Mouse (Mus musculus) forebrain, embryonic 10.5 days (tissue): ENCODE data around the gene Cd200r3. TPM values are rescaled to one million over a fixed set of nuclear protein-coding genes. Genes with fewer than 3 reads are reported as not detected.

Source experiments
- DNase-seq: peaks from one replicate; pipeline ENCODE4 v3.0.0-alpha.2; 2017; ENCODE audit warnings: low spot score; ENCODE audit errors: extremely low spot score
- H3K27ac ChIP-seq: fragments of 300-500 bp; sonication (generic); 2 replicates; pipeline ENCODE4 v1.5.1; 2016; ENCODE audit warnings: mild to moderate bottlenecking
- H3K27me3 ChIP-seq: fragments of 300-500 bp; sonication (generic); 2 replicates; pipeline ENCODE4 v1.6.1; 2016; ENCODE audit warnings: mild to moderate bottlenecking; ENCODE audit not compliant: poor library complexity, severe bottlenecking
- H3K36me3 ChIP-seq: fragments of 300-500 bp; sonication (generic); replicated peaks from 2 replicates; pipeline ENCODE4 v1.6.1; 2016; ENCODE audit warnings: mild to moderate bottlenecking, moderate library complexity
- H3K4me1 ChIP-seq: fragments of 300-500 bp; sonication (generic); 2 replicates; pipeline ENCODE4 v1.6.1; 2016
- H3K4me3 ChIP-seq: fragments of 300-500 bp; sonication (generic); 2 replicates; pipeline ENCODE4 v1.5.1; 2016; ENCODE audit warnings: mild to moderate bottlenecking, moderate library complexity
- H3K9me3 ChIP-seq: fragments of 300-500 bp; sonication (generic); 2 replicates; pipeline ENCODE4 v1.6.1; 2016; ENCODE audit warnings: mild to moderate bottlenecking, moderate library complexity
- WGBS: fragments of 180-500 bp; shearing (Covaris S2); methylation state at CpG from one replicate; pipeline ENCODE4 v1.1.7; 2016; 5-methylcytosine and 5-hydroxymethylcytosine counted together
- polyA plus RNA-seq: library from polyadenylated mRNA; unstranded; fragments of >200 nt; fragmentation: Nextera tagmentation; extraction: Ambion mirVana; gene quantifications from 2 replicates; pipeline ENCODE4 v1.2.1, GENCODE M21; 2016

Gene Cd200r3
- polyA plus RNA-seq: not detected in 2 replicates

DNA sequence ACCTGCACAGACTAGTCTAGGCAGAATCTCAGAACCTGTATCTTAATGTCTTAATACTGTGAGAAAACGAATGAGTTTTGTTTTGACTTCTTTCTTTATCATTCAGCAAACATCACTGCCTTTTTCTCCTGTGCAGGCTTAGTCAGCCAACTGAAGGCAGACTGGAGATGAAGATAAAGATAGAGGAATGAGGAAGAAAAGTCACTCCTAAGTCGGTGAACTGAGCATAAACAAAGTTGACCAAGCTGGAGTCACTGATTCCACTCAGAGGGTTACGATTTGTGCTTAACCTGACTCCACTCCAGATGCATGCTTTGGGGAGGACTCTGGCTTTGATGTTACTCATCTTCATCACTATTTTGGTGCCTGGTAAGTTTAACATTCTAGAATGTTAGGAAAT is at the start of gene Cd200r3:
Gene Cd200r3, plus strand, starts transcription at position 211 of the 400 bp plus-strand sequence.
- Histone ChIP-seq H3K36me3 (no peaks in the 10 kb centered on the region), H3K27ac (no peak within 1 kb of the TSS), H3K4me1 (no peaks in the 10 kb centered on the region), H3K4me3 (no peak within 1 kb of the TSS), H3K27me3 (no peaks in the 10 kb centered on the region), H3K9me3 (no peaks in the 10 kb centered on the region)
- DNase-seq: no peak
- WGBS: 87% methylated on average over 3 of the region's 3 CpGs

DNA sequence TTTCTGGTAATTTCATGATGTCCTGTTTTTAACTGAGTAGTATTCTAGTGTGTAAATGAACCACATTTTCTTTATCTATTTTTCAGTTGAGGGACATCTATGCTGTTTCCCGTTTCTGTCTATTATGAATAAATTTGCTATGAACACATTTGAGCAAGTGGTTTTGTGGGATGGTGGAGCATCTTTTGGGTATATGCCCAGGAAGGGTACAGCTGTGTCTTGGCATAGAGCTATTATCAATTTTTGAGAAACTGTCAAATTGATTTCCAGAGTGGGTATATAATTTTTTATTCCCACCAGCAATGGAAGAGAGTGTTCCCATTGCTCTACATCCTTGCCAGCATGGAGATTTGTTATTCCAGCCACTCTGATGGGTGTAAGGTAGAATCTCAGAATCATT is 11.5 kb upstream of the Cd200r3 start:
- Histone ChIP-seq H3K36me3 (no peaks in the 10 kb centered on the region), H3K27ac (no peak overlapping the region), H3K9me3 (no peaks in the 10 kb centered on the region), H3K27me3 (no peaks in the 10 kb centered on the region), H3K4me3 (no peak overlapping the region), H3K4me1 (no peaks in the 10 kb centered on the region)
- WGBS: 96% methylated on average over 1 of the region's 1 CpGs
- DNase-seq: no peak

DNA sequence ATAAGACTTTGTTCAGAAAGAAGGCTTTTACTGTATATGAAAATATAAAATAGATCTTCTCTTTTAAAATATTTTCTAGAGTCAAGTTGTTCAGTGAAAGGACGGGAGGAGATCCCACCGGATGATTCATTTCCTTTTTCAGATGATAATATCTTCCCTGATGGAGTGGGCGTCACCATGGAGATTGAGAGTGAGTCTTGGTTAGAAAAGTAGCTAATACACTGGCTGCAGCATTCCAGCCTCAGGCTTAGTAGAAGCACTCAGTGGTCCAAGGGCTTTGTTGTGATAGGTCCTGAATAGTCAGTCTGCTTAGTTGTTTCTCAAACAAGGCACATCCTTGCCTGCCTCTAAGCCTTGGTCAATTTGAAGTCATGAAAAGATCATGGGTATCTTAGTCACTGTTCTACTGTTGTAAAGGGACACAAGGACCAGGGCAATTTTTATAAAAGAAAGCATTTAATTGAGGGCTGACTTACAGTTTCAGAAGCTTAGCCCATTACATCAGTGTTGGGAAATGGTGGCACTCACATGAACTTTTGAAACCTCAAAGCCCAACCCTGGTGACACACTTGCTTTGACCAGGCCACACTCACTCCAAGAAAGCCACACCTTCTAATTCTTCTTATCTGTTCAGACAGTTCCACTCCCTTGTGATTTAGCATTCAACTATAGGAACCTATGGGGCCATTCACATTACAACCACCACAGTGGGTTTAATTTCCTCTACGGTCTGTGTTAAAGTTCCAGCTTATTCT is 8.1 kb downstream of the Cd200r3 start:
- Histone ChIP-seq H3K4me1 (no peaks in the 10 kb centered on the region), H3K36me3 (no peaks in the 10 kb centered on the region), H3K9me3 (no peaks in the 10 kb centered on the region), H3K4me3 (no peak overlapping the region), H3K27ac (no peak overlapping the region), H3K27me3 (no peaks in the 10 kb centered on the region)
- DNase-seq: no peak
- 92% methylated on average over 4 of the region's 4 CpGs for WGBS

DNA sequence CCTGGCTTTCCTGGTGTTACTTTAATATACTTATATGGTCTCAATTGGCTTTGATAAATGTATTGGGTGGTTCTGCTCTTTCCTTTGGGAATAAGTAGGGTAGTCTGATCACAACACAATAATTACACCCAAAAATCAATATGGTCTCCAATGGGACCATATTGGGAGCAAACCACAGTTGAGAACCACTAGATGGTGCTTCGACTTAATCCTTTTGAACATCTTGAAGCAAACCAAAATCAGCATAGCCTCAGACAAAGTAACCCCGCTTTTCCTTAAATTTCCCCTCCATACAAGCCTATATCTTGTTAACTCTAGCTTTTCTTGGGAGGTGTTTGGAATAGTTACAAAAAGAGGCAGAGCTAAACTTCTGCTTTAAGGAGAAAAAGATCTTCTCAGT is 18.8 kb downstream of the Cd200r3 start:
- no peak for DNase-seq
- no peaks in the 10 kb centered on the region for H3K9me3 ChIP-seq
- no peak overlapping the region for H3K4me3 ChIP-seq
- H3K36me3 ChIP-seq: no peaks in the 10 kb centered on the region
- WGBS: 92% methylated on average over 2 of the region's 2 CpGs
- H3K27ac ChIP-seq: no peak overlapping the region
- H3K4me1 ChIP-seq: no peaks in the 10 kb centered on the region
- no peaks in the 10 kb centered on the region for H3K27me3 ChIP-seq

DNA sequence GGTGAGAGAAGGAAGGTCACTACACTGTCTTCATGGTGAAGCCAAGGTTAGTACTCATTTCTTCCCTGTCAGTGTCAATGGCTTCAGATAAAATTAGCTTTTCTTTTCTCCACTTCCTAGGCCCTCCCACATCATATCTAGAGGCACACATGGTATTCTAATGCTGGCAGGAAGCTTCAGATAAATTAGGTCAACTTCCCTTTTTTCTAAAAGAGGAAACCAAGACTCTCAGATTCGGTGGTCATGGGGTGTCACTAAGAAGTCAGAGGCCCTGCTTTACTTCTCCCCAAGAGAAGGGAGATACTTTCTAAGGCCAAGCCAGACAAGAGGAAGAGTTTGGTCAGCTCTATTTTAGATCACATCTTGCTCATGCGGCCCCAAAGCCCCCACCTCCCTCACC is 19.3 kb downstream of the Cd200r3 start:
- 88% methylated on average over 2 of the region's 2 CpGs for WGBS
- H3K4me1 ChIP-seq: no peaks in the 10 kb centered on the region
- no peak overlapping the region for H3K27ac ChIP-seq
- no peaks in the 10 kb centered on the region for H3K9me3 ChIP-seq
- no peak overlapping the region for H3K4me3 ChIP-seq
- H3K36me3 ChIP-seq: no peaks in the 10 kb centered on the region
- H3K27me3 ChIP-seq: no peaks in the 10 kb centered on the region
- no peak for DNase-seq

DNA sequence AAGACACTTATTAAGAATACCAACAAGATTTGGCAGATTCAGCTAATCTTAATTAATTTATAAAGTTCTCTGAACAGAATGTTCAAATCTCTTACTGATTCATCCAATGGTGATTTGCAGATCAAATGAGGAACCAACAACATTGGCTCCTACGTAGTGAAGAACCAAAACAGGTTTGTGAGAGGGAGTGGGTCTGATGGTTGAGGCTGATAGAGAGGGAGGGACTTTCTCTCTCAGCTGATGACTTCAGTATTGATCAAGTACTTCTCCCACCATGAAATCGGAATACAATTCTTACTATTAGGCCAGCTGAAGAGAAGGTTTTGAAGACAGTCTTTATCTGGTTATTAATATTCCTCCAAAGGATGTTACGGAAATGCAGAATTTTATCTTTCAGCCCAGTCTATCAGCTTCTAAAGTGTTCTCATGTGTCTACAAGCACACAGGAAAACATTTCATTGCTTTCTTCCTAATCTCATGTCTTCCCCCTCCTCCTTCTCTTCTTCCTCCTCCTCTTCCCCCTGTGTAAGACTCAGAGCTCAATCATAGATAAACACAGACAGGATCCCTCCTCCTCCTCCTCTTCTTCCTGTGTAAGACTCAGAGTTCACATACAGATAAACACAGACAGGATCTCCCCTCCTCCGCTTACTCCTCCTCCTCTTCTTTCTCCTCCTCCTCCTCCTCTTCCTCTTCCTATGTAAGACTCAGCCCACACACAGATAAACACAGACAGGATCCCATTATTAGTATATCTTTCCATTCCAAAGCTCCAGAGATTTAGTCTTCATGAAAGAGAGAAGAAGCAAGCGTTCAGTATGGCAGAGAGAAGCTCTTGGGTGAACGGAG is 21.3 kb downstream of the Cd200r3 start:
- 86% methylated on average over 6 of the region's 6 CpGs for WGBS
- Histone ChIP-seq H3K9me3 (no peaks in the 10 kb centered on the region), H3K27ac (no peak overlapping the region), H3K4me1 (no peaks in the 10 kb centered on the region), H3K36me3 (no peaks in the 10 kb centered on the region), H3K4me3 (no peak overlapping the region), H3K27me3 (no peaks in the 10 kb centered on the region)
- no peak for DNase-seq

DNA sequence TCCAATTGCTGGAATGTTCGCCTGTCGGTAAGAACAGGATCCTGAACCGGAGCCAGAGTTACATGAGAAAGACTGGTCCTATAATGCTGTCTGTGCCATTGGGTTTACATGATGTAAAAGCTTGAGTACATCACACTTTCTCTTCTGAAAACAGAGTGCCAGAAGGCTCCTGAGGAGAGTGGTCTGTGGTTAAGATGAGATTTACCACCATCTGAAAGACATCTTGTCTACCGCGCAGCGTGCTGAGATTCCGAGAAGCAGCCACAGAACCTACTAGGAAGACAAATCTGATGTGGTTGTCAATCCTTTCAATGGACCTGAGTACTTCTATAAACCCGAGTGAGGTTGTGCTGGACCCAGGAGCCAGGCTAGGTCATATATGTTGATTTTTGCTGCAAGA is 21.9 kb downstream of the Cd200r3 start:
- H3K27me3 ChIP-seq: no peaks in the 10 kb centered on the region
- no peak for DNase-seq
- 93% methylated on average over 8 of the region's 8 CpGs for WGBS

DNA sequence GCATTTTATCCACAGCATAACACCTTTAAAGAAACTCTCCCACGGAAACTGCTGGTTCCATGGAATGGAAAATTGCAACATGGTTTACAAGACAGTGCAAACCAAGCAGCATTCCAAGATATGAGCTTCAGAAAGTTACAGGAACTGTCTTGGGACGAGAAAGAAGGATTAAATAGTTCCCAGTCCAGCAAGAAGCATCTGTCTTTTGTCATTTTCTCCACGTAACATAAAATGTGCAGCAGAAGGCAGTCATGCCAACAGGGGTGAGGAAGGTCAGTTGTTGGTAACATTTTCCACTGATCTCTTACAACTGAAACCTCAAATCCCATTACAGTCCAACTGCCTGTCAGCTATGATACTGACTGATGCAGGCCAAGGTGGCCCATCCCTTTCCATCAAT is 22.4 kb downstream of the Cd200r3 start:
- 80% methylated on average over 3 of the region's 3 CpGs for WGBS

More for the DNA sequence above, 21.9 kb downstream of the Cd200r3 start:
- no peaks in the 10 kb centered on the region for H3K4me1 ChIP-seq
- H3K36me3 ChIP-seq: no peaks in the 10 kb centered on the region
- H3K9me3 ChIP-seq: no peaks in the 10 kb centered on the region
- H3K4me3 ChIP-seq: no peak overlapping the region
- no peak overlapping the region for H3K27ac ChIP-seq

DNA sequence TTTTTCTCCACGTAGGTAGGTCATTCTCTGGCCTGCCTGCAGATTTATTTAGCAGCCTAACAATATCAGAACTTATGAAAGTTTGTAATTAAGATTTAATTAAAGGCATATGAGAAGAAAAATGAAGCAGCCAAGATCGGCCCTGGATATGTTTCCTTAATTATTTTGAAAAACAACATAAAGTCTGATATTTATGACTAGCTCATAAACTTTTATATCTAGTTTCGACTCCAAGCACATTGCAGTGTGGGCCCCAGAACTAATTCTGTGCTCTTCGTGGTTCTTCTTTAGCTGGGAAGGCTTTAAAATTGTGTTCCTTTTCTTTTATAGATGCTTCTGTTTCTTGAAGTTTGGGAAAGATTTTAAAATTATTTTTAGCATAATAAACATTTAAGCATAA is 23.4 kb downstream of the Cd200r3 start:
- 88% methylated on average over 4 of the region's 4 CpGs for WGBS
- Histone ChIP-seq H3K4me3 (no peak overlapping the region), H3K36me3 (no peaks in the 10 kb centered on the region), H3K27me3 (no peaks in the 10 kb centered on the region), H3K4me1 (no peaks in the 10 kb centered on the region), H3K27ac (no peak overlapping the region), H3K9me3 (no peaks in the 10 kb centered on the region)
- no peak for DNase-seq

More for the DNA sequence above, 22.4 kb downstream of the Cd200r3 start:
- Histone ChIP-seq H3K4me1 (no peaks in the 10 kb centered on the region), H3K9me3 (no peaks in the 10 kb centered on the region), H3K36me3 (no peaks in the 10 kb centered on the region), H3K27me3 (no peaks in the 10 kb centered on the region), H3K4me3 (no peak overlapping the region), H3K27ac (no peak overlapping the region)
- DNase-seq: no peak

DNA sequence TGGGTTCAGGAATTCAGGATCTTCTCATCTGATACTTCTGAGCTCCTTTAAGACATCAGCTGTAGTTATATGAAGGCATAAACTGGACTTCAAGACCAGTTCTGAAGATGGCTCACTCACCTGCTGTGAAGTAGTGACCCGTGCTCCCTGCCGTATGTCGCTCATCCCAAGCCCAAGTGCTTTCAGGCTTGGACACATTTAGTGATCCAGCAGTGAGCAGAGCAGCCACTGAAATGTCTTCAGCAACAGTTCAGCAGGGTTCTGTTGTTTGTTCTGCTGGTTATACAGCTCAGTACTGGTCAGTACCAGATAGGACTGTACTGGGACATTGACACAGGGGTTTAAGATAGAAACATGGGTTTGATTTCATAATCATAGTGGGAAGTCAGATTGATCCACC is 24.6 kb downstream of the Cd200r3 start:
- no peak overlapping the region for H3K4me3 ChIP-seq
- no peaks in the 10 kb centered on the region for H3K9me3 ChIP-seq
- H3K4me1 ChIP-seq: no peaks in the 10 kb centered on the region
- WGBS: 93% methylated on average over 3 of the region's 3 CpGs
- no peak for DNase-seq
- no peaks in the 10 kb centered on the region for H3K27me3 ChIP-seq
- no peak overlapping the region for H3K27ac ChIP-seq
- no peaks in the 10 kb centered on the region for H3K36me3 ChIP-seq

DNA sequence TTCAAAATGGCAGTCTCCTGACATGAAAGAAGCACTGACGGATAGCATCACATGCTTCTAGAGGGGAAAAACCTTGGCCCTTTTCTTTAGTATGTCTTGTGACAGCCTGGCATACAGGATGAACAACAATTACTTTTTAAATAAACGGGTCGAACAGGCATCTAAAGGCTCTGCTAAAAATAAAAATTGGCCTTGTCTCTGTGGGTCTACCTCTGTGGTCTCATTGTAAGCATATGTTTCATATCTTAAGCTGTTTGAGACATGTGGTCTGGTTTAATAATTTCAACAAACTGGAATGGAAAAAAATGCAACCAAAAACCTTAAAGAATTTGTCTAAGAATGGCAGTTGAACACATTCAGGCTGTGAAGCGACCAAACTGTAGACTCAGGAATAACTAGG is 27.4 kb downstream of the Cd200r3 start:
- Histone ChIP-seq H3K4me3 (no peak overlapping the region), H3K36me3 (no peaks in the 10 kb centered on the region), H3K27ac (no peak overlapping the region), H3K27me3 (no peaks in the 10 kb centered on the region), H3K4me1 (no peaks in the 10 kb centered on the region), H3K9me3 (no peaks in the 10 kb centered on the region)
- no peak for DNase-seq
- WGBS: 84% methylated on average over 4 of the region's 4 CpGs

DNA sequence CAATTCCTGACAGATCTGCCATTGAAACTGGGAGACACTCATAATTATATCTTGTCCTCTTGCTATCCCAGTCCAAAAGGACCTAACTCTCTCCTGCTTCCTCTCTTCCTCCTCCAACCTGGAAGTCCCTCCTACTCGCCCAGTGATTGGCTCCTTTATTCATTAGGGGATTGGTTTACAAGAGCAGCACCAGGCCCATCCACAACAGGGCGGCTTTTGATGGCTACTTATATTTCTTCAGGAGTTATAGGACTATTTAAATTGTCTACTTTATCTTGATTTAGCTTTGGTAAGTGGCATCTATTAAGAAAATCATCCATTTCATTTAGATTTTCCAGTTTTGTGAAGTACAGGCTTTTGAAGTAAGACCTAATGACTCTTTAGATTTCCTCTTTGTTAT is 30.6 kb downstream of the Cd200r3 start:
- no peaks in the 10 kb centered on the region for H3K27me3 ChIP-seq
- H3K36me3 ChIP-seq: no peaks in the 10 kb centered on the region
- H3K27ac ChIP-seq: no peak overlapping the region
- no peaks in the 10 kb centered on the region for H3K4me1 ChIP-seq
- DNase-seq: no peak
- H3K4me3 ChIP-seq: no peak overlapping the region
- no peaks in the 10 kb centered on the region for H3K9me3 ChIP-seq
- 75% methylated on average over 2 of the region's 2 CpGs for WGBS

DNA sequence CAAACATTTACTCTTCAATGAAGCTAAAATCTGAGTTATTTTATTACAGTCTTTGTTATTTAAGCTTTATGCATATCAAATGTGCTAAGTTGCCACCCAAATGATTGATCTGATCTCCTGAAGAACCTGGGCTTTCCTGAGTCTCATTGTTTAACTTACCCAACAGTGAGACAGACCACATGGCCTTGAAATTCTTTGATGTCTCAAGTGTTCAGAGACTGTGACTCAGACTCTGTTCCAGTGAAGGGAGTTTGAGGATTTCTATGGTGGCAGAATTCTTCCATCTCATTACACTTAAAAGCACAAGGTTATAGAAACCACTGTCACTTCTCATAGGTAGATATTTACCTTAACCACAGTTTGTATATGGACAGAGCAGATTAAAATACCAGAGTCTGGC is 32.6 kb downstream of the Cd200r3 start:
- no peaks in the 10 kb centered on the region for H3K4me1 ChIP-seq
- no peaks in the 10 kb centered on the region for H3K9me3 ChIP-seq
- H3K4me3 ChIP-seq: no peak overlapping the region
- DNase-seq: no peak
- H3K36me3 ChIP-seq: no peaks in the 10 kb centered on the region
- no peaks in the 10 kb centered on the region for H3K27me3 ChIP-seq
- H3K27ac ChIP-seq: no peak overlapping the region
